Mouse (Mus musculus) liver, embryonic 12.5 days (tissue): ENCODE measurements at regions not wholly inside any gene's neighbourhood (a gene's known extent, or its start where the extent isn't known, plus 50 kb on each side); places are given as distances from the start of the nearest gene placed in this dataset.

Experiments
- ATAC-seq: fragments of 200-750 bp; cut with Nextera tagmentation; 2 replicates; pipeline ENCODE4 v1.8.0; 2017; ENCODE audit warnings: moderate number of reproducible peaks, mild to moderate bottlenecking, moderate library complexity
- H3K27ac ChIP-seq: fragments of 300-500 bp; sonication (generic); 2 replicates; pipeline ENCODE4 v1.5.1; 2016; ENCODE audit warnings: mild to moderate bottlenecking
- H3K27me3 ChIP-seq: fragments of 300-500 bp; sonication (generic); replicated peaks from 2 replicates; pipeline ENCODE4 v1.6.1; 2016; ENCODE audit warnings: mild to moderate bottlenecking, moderate library complexity
- H3K36me3 ChIP-seq: fragments of 300-500 bp; sonication (generic); 2 replicates; pipeline ENCODE4 v1.6.1; 2016; ENCODE audit warnings: mild to moderate bottlenecking, moderate library complexity
- H3K4me1 ChIP-seq: fragments of 300-500 bp; sonication (generic); 2 replicates; pipeline ENCODE4 v1.6.1; 2016
- H3K4me2 ChIP-seq: fragments of 300-500 bp; sonication (generic); 2 replicates; pipeline ENCODE4 v1.6.1; 2016; ENCODE audit warnings: mild to moderate bottlenecking, moderate library complexity
- H3K4me3 ChIP-seq: fragments of 300-500 bp; sonication (generic); 2 replicates; pipeline ENCODE4 v1.5.1; 2016; ENCODE audit warnings: mild to moderate bottlenecking, moderate library complexity
- H3K9ac ChIP-seq: fragments of 300-500 bp; sonication (generic); 2 replicates; pipeline ENCODE4 v1.6.1; 2016; ENCODE audit warnings: mild to moderate bottlenecking, moderate library complexity
- H3K9me3 ChIP-seq: fragments of 300-500 bp; sonication (generic); replicated peaks from 2 replicates; pipeline ENCODE4 v1.6.1; 2016; ENCODE audit warnings: mild to moderate bottlenecking, moderate library complexity
- WGBS: fragments of 180-500 bp; shearing (Covaris S2); methylation state at CpG from one replicate; pipeline ENCODE4 v1.1.7; 2016; ENCODE audit not compliant: insufficient replicate concordance; 5-methylcytosine and 5-hydroxymethylcytosine counted together

DNA sequence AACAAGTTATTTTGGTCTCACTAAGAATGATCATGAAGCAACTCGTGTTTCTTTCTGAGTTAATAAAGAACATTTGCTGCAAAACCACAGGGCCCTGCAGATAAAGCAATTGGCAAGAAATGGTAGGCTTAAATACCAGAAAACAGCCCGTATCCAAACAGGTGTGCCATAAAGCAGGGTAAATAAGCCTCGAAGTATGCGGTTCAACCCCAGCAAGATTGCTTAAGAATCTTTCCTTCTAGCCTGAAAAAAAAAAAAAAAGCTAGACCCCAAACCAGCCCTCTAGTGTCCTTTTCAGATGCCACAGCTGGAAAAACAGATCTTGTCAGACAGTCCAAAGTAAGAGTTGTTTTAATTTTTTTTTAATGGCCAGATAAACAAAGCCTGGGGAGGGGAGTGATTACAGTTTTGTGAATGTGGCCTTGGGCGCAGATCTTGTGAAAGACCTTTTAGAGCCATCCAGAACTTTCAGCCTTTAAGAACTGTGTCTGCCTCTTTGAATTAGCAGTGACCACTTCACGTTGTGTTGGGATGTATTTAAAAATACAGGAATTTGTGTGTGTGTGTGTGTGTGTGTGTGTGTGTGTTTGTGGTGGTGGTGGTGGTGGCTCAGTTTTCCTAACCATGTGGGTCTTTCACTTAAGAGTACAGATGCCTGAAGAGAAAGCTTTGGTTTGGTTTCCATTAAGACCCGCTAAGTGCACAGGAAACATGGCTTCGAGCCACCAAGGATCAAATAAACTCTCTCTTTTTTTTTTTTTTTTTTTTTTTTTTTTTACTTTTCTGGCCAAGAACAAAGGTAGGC, 116.3 kb upstream of the Maf start:
- no peak overlapping the region for H3K4me2 ChIP-seq
- no peaks in the 10 kb centered on the region for H3K27me3 ChIP-seq
- H3K4me3 ChIP-seq = no peak overlapping the region
- no peaks in the 10 kb centered on the region for H3K9me3 ChIP-seq
- WGBS = 64% methylated on average over 8 of the region's 8 CpGs
- no peaks in the 10 kb centered on the region for H3K4me1 ChIP-seq
- ATAC-seq = no peak
- H3K36me3 ChIP-seq = no peaks in the 10 kb centered on the region
- H3K9ac ChIP-seq = no peak overlapping the region
- no peak overlapping the region for H3K27ac ChIP-seq

GRCm38 (mm10) chr8:115813426-115813825, 105.8 kb upstream of the Maf start:
- Histone ChIP-seq H3K4me3 (no peak overlapping the region), H3K4me1 (no peaks in the 10 kb centered on the region), H3K36me3 (no peaks in the 10 kb centered on the region), H3K9ac (no peak overlapping the region), H3K27me3 (no peaks in the 10 kb centered on the region), H3K9me3 (no peaks in the 10 kb centered on the region), H3K27ac (no peak overlapping the region), H3K4me2 (no peak overlapping the region)
- 64% methylated on average over 4 of the region's 4 CpGs for WGBS
- no peak for ATAC-seq

DNA sequence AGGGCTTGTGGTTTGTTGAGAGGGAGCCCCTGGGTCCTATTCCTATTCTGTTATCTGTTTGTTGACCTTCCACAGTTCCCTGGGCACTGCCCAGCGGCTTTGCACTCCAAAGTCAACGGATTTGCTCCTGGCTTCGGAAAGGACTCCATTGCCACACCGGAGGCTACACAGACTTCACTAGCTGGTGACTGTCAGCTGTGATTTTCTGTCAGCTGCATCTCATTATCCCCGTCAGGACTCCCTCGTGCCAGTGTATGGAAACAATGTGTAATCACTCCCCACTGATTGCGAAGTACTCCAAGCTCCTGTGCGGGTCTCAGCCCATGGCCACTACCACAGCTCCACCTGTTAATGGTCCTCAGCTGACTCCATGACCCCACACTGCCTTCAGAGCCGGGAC, 99.0 kb upstream of the Maf start:
- no peak for ATAC-seq
- Histone ChIP-seq H3K9ac (no peak overlapping the region), H3K36me3 (no peaks in the 10 kb centered on the region), H3K4me3 (no peak overlapping the region), H3K4me1 (no peaks in the 10 kb centered on the region), H3K27me3 (no peaks in the 10 kb centered on the region), H3K4me2 (no peak overlapping the region), H3K27ac (no peak overlapping the region), H3K9me3 (no peaks in the 10 kb centered on the region)
- 56% methylated on average over 9 of the region's 9 CpGs for WGBS

DNA sequence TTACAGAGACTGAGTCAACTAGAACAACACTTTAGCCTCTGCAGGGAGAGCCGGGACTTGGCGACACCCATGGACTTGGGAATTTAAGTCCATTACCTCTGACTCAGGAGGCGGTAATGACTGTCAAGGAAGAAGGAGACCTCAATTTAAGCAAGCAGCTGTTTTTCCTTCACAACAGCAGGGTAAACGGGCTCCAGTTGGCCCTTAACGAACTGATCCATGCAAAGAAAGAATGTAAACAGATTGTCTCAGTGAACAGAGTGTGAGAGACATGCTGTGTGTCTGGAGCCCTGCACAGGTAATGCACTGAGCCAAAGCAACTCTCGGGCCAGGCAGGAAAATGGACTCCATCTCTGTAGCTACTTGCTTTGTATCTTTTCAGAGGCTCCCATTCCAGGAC, 98.5 kb upstream of the Maf start:
- H3K4me2 ChIP-seq = no peak overlapping the region
- WGBS = 53% methylated on average over 6 of the region's 6 CpGs
- no peak overlapping the region for H3K27ac ChIP-seq
- no peaks in the 10 kb centered on the region for H3K27me3 ChIP-seq
- H3K9me3 ChIP-seq = no peaks in the 10 kb centered on the region
- no peaks in the 10 kb centered on the region for H3K36me3 ChIP-seq
- no peak overlapping the region for H3K4me3 ChIP-seq
- no peaks in the 10 kb centered on the region for H3K4me1 ChIP-seq
- ATAC-seq = no peak
- H3K9ac ChIP-seq = no peak overlapping the region

DNA sequence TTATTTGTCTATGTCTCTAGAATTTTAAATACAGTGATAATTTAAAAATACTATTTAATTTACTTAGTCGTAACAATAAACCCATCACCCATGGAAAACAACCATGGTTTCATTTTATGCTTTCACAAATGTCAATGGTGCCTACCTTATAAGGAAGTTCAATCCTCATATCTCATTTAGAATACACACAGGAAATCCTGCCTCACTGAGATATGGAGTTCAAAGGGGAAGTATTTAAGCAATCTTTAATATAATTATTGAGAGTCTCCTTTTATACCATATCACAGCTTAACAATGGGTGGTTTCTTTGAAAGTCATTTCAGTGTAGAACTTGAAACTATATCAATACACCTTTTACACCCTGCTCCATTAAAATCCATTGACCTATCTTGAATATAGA, 86.0 kb upstream of the Maf start:
- no peak for ATAC-seq
- Histone ChIP-seq H3K4me3 (no peak overlapping the region), H3K9ac (no peak overlapping the region), H3K4me2 (no peak overlapping the region), H3K27ac (no peak overlapping the region), H3K4me1 (no peaks in the 10 kb centered on the region), H3K27me3 (no peaks in the 10 kb centered on the region), H3K9me3 (no peaks in the 10 kb centered on the region), H3K36me3 (no peaks in the 10 kb centered on the region)
- 15% methylated on average over 1 of the region's 1 CpGs for WGBS

- WGBS = 68% methylated on average over 6 of the region's 6 CpGs
These were observed 80.8 kb upstream of the Maf start for GRCm38 (mm10) chr8:115788421-115788820.

GRCm38 (mm10) chr8:115786185-115786584, 78.6 kb upstream of the Maf start:
- Histone ChIP-seq H3K36me3 (no peaks in the 10 kb centered on the region), H3K4me3 (no peak overlapping the region), H3K9ac (no peak overlapping the region), H3K4me2 (no peak overlapping the region), H3K27ac (no peak overlapping the region), H3K9me3 (no peaks in the 10 kb centered on the region), H3K4me1 (no peaks in the 10 kb centered on the region), H3K27me3 (no peaks in the 10 kb centered on the region)
- WGBS = 78% methylated on average over 4 of the region's 4 CpGs
- no peak for ATAC-seq

More at GRCm38 (mm10) chr8:115788421-115788820, 80.8 kb upstream of the Maf start:
- H3K4me2 ChIP-seq = no peak overlapping the region
- no peaks in the 10 kb centered on the region for H3K36me3 ChIP-seq
- H3K4me3 ChIP-seq = no peak overlapping the region
- H3K27ac ChIP-seq = no peak overlapping the region
- no peak for ATAC-seq
- no peaks in the 10 kb centered on the region for H3K9me3 ChIP-seq
- H3K4me1 ChIP-seq = no peaks in the 10 kb centered on the region
- no peaks in the 10 kb centered on the region for H3K27me3 ChIP-seq
- H3K9ac ChIP-seq = no peak overlapping the region

DNA sequence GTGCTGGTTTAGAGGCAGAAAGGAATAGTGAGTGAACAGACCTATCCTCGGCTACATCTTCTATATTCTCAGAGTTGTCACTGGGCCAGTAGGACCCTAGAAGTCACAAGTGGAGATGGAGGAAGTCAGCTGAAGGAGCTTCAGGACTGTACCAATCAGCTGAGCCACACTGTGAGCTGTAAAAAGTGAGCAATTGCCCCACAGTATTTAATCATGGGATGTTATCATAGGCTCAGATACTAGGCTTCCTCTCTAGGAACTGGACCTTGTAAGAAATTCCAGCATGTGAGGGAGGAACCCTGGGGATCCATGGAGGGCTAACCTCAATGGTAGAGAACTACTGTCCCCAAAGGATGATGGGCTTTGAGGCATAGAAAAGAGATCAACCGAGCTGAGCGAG, 78.2 kb upstream of the Maf start:
- Histone ChIP-seq H3K4me1 (no peaks in the 10 kb centered on the region), H3K4me3 (no peak overlapping the region), H3K27me3 (no peaks in the 10 kb centered on the region), H3K4me2 (no peak overlapping the region), H3K9me3 (no peaks in the 10 kb centered on the region), H3K36me3 (no peaks in the 10 kb centered on the region), H3K9ac (no peak overlapping the region), H3K27ac (no peak overlapping the region)
- 81% methylated on average over 3 of the region's 3 CpGs for WGBS
- no peak for ATAC-seq

GRCm38 (mm10) chr8:115783364-115783763, 75.8 kb upstream of the Maf start:
- ATAC-seq = no peak
- H3K27me3 ChIP-seq = no peaks in the 10 kb centered on the region
- H3K4me2 ChIP-seq = no peak overlapping the region
- H3K36me3 ChIP-seq = no peaks in the 10 kb centered on the region
- no peak overlapping the region for H3K27ac ChIP-seq
- no peak overlapping the region for H3K4me3 ChIP-seq
- H3K4me1 ChIP-seq = no peaks in the 10 kb centered on the region
- H3K9me3 ChIP-seq = no peaks in the 10 kb centered on the region
- no peak overlapping the region for H3K9ac ChIP-seq
- WGBS = 68% methylated on average over 6 of the region's 6 CpGs

- no peaks in the 10 kb centered on the region for H3K36me3 ChIP-seq
- no peak overlapping the region for H3K4me2 ChIP-seq
- no peaks in the 10 kb centered on the region for H3K27me3 ChIP-seq
- ATAC-seq = no peak
- H3K4me3 ChIP-seq = no peak overlapping the region
- H3K4me1 ChIP-seq = no peaks in the 10 kb centered on the region
- H3K9me3 ChIP-seq = no peaks in the 10 kb centered on the region
- H3K27ac ChIP-seq = no peak overlapping the region
- 63% methylated on average over 1 of the region's 1 CpGs for WGBS
- no peak overlapping the region for H3K9ac ChIP-seq
These were observed 70.8 kb upstream of the Maf start for GRCm38 (mm10) chr8:115778433-115778832.

- H3K27ac ChIP-seq = no peak overlapping the region
- no peak overlapping the region for H3K4me2 ChIP-seq
- no peaks in the 10 kb centered on the region for H3K9me3 ChIP-seq
- no peak for ATAC-seq
- H3K4me3 ChIP-seq = no peak overlapping the region
- H3K27me3 ChIP-seq = no peaks in the 10 kb centered on the region
- no peaks in the 10 kb centered on the region for H3K4me1 ChIP-seq
- no peaks in the 10 kb centered on the region for H3K36me3 ChIP-seq
- H3K9ac ChIP-seq = no peak overlapping the region
- 60% methylated on average over 7 of the region's 7 CpGs for WGBS
These were observed 63.5 kb upstream of the Maf start for GRCm38 (mm10) chr8:115771060-115771459.

DNA sequence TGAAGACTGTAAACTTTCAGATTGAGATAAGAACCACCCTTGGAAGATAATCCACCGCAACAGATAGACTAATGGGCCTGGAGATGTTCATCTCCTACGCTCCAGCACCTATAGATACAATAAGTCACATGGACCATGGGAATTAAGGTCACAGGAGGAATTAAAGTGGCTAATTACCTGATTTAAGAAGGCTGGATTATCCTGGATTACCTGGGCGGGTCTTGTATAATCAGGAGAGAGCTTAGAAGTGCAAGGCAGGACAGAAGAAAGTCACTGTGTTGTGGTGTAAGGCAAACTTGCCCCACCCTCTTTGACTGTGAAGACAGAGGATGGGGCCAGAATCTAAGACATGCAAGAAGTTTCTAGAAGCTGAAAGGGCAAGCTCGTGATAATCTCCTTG, 61.0 kb upstream of the Maf start:
- no peaks in the 10 kb centered on the region for H3K36me3 ChIP-seq

More for the DNA sequence above, 61.0 kb upstream of the Maf start:
- Histone ChIP-seq H3K4me1 (no peaks in the 10 kb centered on the region), H3K9ac (no peak overlapping the region), H3K4me3 (no peak overlapping the region), H3K27me3 (no peaks in the 10 kb centered on the region), H3K4me2 (no peak overlapping the region), H3K9me3 (no peaks in the 10 kb centered on the region), H3K27ac (no peak overlapping the region)
- no peak for ATAC-seq
- 68% methylated on average over 4 of the region's 4 CpGs for WGBS
